Mouse (Mus musculus): ENCODE results near the gene Nup93. TPM values are rescaled to one million over a fixed set of nuclear protein-coding genes. Genes with fewer than 3 reads are reported as not detected.

Nup93 gene
- total RNA-seq, 2 experiments from 2014 or later, result 9.9 to 10.3 TPM

GRCm38 (mm10) chr8:94266344-94267191 is 52.2 kb downstream of the Nup93 start:
- no peak for DNase-seq (ENCODE audit: low spot score)

- no peak for DNase-seq (ENCODE audit: low spot score)
Observed at GRCm38 (mm10) chr8:94268359-94268890, 54.1 kb downstream of the Nup93 start.

- no peak for DNase-seq (ENCODE audit: low spot score)
Observed at GRCm38 (mm10) chr8:94270309-94270708, 55.9 kb downstream of the Nup93 start.

GRCm38 (mm10) chr8:94271102-94271501 is 56.7 kb downstream of the Nup93 start:
- no peak for DNase-seq (ENCODE audit: low spot score)

- DNase-seq (ENCODE audit: low spot score), result no peak
Observed at GRCm38 (mm10) chr8:94272612-94273011, 58.2 kb downstream of the Nup93 start.

GRCm38 (mm10) chr8:94273289-94273850 is 59.0 kb downstream of the Nup93 start:
- DNase-seq (ENCODE audit: low spot score), result no peak

- no peak for DNase-seq (ENCODE audit: low spot score)
Observed at GRCm38 (mm10) chr8:94274030-94274429, 59.7 kb downstream of the Nup93 start.

GRCm38 (mm10) chr8:94278295-94278694 is 63.9 kb downstream of the Nup93 start:
- no peak for DNase-seq (ENCODE audit: low spot score)

GRCm38 (mm10) chr8:94280001-94280613 is 65.7 kb downstream of the Nup93 start:
- DNase-seq (ENCODE audit: low spot score), result no peak

- no peak for DNase-seq (ENCODE audit: low spot score)
Observed at GRCm38 (mm10) chr8:94282453-94282985, 68.2 kb downstream of the Nup93 start.

GRCm38 (mm10) chr8:94284204-94284603 is 69.8 kb downstream of the Nup93 start:
- no peak for DNase-seq (ENCODE audit: low spot score)

GRCm38 (mm10) chr8:94290606-94291005 is 76.2 kb downstream of the Nup93 start:
- DNase-seq (ENCODE audit: low spot score), result peak; percentile 70

- no peak for DNase-seq (ENCODE audit: low spot score)
Observed at GRCm38 (mm10) chr8:94292072-94292471, 77.7 kb downstream of the Nup93 start.

GRCm38 (mm10) chr8:94292626-94293025 is 78.3 kb downstream of the Nup93 start:
- DNase-seq (ENCODE audit: low spot score), result no peak

- no peak for DNase-seq (ENCODE audit: low spot score)
Observed at GRCm38 (mm10) chr8:94295687-94296086, 81.3 kb downstream of the Nup93 start.

GRCm38 (mm10) chr8:94296312-94296991 is 82.1 kb downstream of the Nup93 start:
- no peak for DNase-seq (ENCODE audit: low spot score)

GRCm38 (mm10) chr8:94297101-94297500 is 82.7 kb downstream of the Nup93 start:
- peak; percentile 38 for DNase-seq (ENCODE audit: low spot score)

GRCm38 (mm10) chr8:94300809-94301208 is 86.4 kb downstream of the Nup93 start:
- no peak for DNase-seq (ENCODE audit: low spot score)

- DNase-seq (ENCODE audit: low spot score), result no peak
Observed at GRCm38 (mm10) chr8:94304412-94304811, 90.0 kb downstream of the Nup93 start.

- no peak for DNase-seq (ENCODE audit: low spot score)
Observed at GRCm38 (mm10) chr8:94306989-94307513, 92.7 kb downstream of the Nup93 start.

- no peak for DNase-seq (ENCODE audit: low spot score)
Observed at GRCm38 (mm10) chr8:94307652-94308051, 93.3 kb downstream of the Nup93 start.

Data from gastrocnemius, adult 18-20 months (tissue).